Mouse (Mus musculus) liver, postnatal 0 days (tissue): ENCODE measurements at regions not wholly inside any gene's neighbourhood (a gene's known extent, or its start where the extent isn't known, plus 50 kb on each side); places are given as distances from the start of the nearest gene placed in this dataset.

ENCODE experiments used
- ATAC-seq: fragments of 200-750 bp; cut with Nextera tagmentation; 2 replicates; pipeline ENCODE4 v1.8.0; 2017; ENCODE audit warnings: mild to moderate bottlenecking, moderate library complexity
- DNase-seq: peaks from one replicate; pipeline ENCODE4 v3.0.0-alpha.2; 2016
- H3K27ac ChIP-seq: fragments of 300-500 bp; sonication (generic); 2 replicates; pipeline ENCODE4 v1.5.1; 2014; ENCODE audit warnings: antibody characterized with exemption, moderate library complexity, mild to moderate bottlenecking, low read depth
- H3K27me3 ChIP-seq: fragments of 300-500 bp; sonication (generic); 2 replicates; pipeline ENCODE4 v1.6.1; 2014; ENCODE audit warnings: low read length, control low read depth, mixed read lengths; ENCODE audit not compliant: insufficient read depth
- H3K36me3 ChIP-seq: fragments of 300-500 bp; sonication (generic); replicated peaks from 2 replicates; pipeline ENCODE4 v1.6.1; 2014; ENCODE audit warnings: mild to moderate bottlenecking, control low read depth, low read length, moderate library complexity, mixed read lengths; ENCODE audit not compliant: insufficient read depth
- H3K4me1 ChIP-seq: fragments of 300-500 bp; sonication (generic); 2 replicates; pipeline ENCODE4 v1.6.1; 2014; ENCODE audit warnings: antibody characterized with exemption, mild to moderate bottlenecking, control low read depth; ENCODE audit not compliant: insufficient read depth
- H3K4me2 ChIP-seq: fragments of 300-500 bp; sonication (generic); 2 replicates; pipeline ENCODE4 v1.6.1; 2014; ENCODE audit warnings: low read depth, mild to moderate bottlenecking, low read length, moderate library complexity, mixed read lengths
- H3K4me3 ChIP-seq: fragments of 300-500 bp; sonication (generic); 2 replicates; pipeline ENCODE4 v1.5.1; 2014; ENCODE audit warnings: low read depth, low read length
- H3K9ac ChIP-seq: fragments of 300-500 bp; sonication (generic); replicated peaks from 2 replicates; pipeline ENCODE4 v1.6.1; 2014; ENCODE audit warnings: mild to moderate bottlenecking, moderate library complexity
- H3K9me3 ChIP-seq: fragments of 300-500 bp; sonication (generic); 2 replicates; pipeline ENCODE4 v1.6.1; 2016; ENCODE audit warnings: mild to moderate bottlenecking, control low read depth, low read length, mixed read lengths
- CTCF ChIP-seq: sonication (generic); IDR thresholded peaks from 2 replicates; pipeline ENCODE4 v1.5.1; 2016; ENCODE audit warnings: antibody characterized with exemption, low read depth
- EP300 ChIP-seq: IDR thresholded peaks from 2 replicates; pipeline ENCODE4 v1.6.1; 2016; ENCODE audit warnings: antibody characterized with exemption, low read depth, mild to moderate bottlenecking
- WGBS: fragments of 180-500 bp; shearing (Covaris S2); extraction: QIAGEN DNeasy Blood & Tissue Kit; methylation state at CpG from one replicate; pipeline ENCODE4 v1.1.7; 2014; ENCODE audit not compliant: insufficient replicate concordance; 5-methylcytosine and 5-hydroxymethylcytosine counted together

GRCm38 (mm10) chr11:17377859-17378258 lies 120.5 kb downstream of the C1d start:
- Histone ChIP-seq H3K4me2 (no peak overlapping the region), H3K36me3 (no peaks in the 10 kb centered on the region), H3K4me3 (no peak overlapping the region), H3K4me1 (no peaks in the 10 kb centered on the region), H3K9ac (no peak overlapping the region), H3K27me3 (no peaks in the 10 kb centered on the region), H3K27ac (no peak overlapping the region), H3K9me3 (no peaks in the 10 kb centered on the region)
- DNase-seq = no peak
- ATAC-seq = no peak
- 66% methylated on average over 3 of the region's 3 CpGs for WGBS
- no peak for TF ChIP-seq EP300
- no peak for TF ChIP-seq CTCF

DNA sequence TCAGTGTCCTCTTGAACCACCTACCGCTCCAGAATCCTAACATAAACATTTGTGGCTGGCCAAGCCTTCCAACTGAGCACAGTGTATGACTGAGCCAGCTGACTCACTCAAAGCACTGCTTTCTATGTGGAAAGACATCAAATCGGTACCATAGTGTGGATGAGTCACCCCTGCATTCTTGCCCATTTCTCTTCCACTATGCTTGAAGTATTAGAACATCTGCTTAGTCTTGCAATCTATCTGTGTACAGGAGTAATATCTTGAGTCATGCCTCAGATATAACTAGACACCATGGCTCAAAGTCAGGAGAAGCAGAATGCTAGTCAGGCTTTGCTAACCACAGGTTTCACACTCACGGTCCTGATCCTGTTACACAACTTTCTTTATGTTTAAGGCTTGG lies 129.4 kb downstream of the C1d start:
- TF ChIP-seq EP300 (no peak), CTCF (no peak)
- ATAC-seq = no peak
- WGBS = 69% methylated on average over 3 of the region's 3 CpGs

GRCm38 (mm10) chr11:17393832-17394231 lies 136.5 kb downstream of the C1d start:
- no peak for TF ChIP-seq EP300
- no peak for TF ChIP-seq CTCF
- Histone ChIP-seq H3K36me3 (no peaks in the 10 kb centered on the region), H3K27ac (no peak overlapping the region), H3K4me2 (no peak overlapping the region), H3K4me1 (no peaks in the 10 kb centered on the region), H3K4me3 (no peak overlapping the region), H3K27me3 (no peaks in the 10 kb centered on the region), H3K9me3 (no peaks in the 10 kb centered on the region), H3K9ac (no peak overlapping the region)
- ATAC-seq = no peak
- DNase-seq = no peak
- WGBS = 70% methylated on average over 6 of the region's 6 CpGs

More for the DNA sequence above, 129.4 kb downstream of the C1d start:
- Histone ChIP-seq H3K9ac (no peak overlapping the region), H3K9me3 (no peaks in the 10 kb centered on the region), H3K36me3 (no peaks in the 10 kb centered on the region), H3K4me1 (no peaks in the 10 kb centered on the region), H3K27ac (no peak overlapping the region), H3K4me2 (no peak overlapping the region), H3K4me3 (no peak overlapping the region), H3K27me3 (no peaks in the 10 kb centered on the region)
- DNase-seq = no peak

DNA sequence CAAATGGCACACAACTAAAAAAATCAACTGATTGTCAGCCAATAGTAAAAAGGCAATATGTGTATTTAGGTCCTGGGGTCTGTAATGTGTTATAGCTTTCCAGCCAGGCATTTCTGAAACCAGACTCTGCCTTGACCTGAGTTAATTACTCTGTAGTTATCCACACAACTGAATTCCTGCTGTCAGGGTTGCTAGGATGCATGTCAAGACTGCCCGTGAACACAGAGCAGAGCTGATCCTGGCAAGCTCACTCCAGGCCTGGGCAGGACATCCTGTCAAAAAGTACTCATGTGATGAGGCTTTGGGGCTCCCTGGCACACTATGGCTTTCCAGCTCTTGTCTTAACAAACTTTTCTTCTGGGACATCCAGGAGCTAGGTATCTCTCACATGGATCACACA lies 157.2 kb downstream of the C1d start:
- no peaks in the 10 kb centered on the region for H3K9me3 ChIP-seq
- H3K9ac ChIP-seq = no peak overlapping the region
- DNase-seq = no peak
- H3K4me1 ChIP-seq = no peaks in the 10 kb centered on the region
- H3K4me2 ChIP-seq = no peak overlapping the region
- WGBS = 62% methylated on average over 1 of the region's 1 CpGs
- TF ChIP-seq CTCF (no peak), EP300 (no peak)
- ATAC-seq = no peak
- H3K36me3 ChIP-seq = no peaks in the 10 kb centered on the region
- no peaks in the 10 kb centered on the region for H3K27me3 ChIP-seq
- no peak overlapping the region for H3K27ac ChIP-seq
- no peak overlapping the region for H3K4me3 ChIP-seq

DNA sequence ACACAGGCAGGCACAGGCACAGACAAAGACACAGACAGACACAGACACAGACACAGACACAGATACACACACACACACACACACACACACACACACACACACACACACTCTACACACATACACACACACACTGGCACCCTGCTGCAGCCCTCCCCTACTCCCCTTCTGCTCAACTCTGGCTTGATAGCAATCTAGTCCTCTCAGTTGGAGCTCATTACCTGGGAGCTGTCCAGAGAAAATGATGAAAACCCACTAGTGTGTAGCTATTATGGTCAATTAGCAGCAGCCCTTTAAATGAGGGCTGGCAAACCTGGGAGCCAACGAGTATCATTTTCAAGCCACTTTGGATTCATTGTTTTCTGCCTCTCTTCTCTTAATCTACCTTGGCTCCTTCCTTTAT lies 157.8 kb downstream of the C1d start:
- no peaks in the 10 kb centered on the region for H3K27me3 ChIP-seq
- no peak overlapping the region for H3K27ac ChIP-seq
- no peaks in the 10 kb centered on the region for H3K9me3 ChIP-seq
- H3K4me1 ChIP-seq = no peaks in the 10 kb centered on the region
- no peaks in the 10 kb centered on the region for H3K36me3 ChIP-seq
- DNase-seq = no peak
- no peak overlapping the region for H3K4me2 ChIP-seq
- H3K4me3 ChIP-seq = no peak overlapping the region
- no peak for ATAC-seq
- no peak for TF ChIP-seq EP300
- TF ChIP-seq CTCF = no peak
- WGBS = 62% methylated on average over 1 of the region's 1 CpGs
- no peak overlapping the region for H3K9ac ChIP-seq

- 0 out of 2 replicates have a peak, but pooled peaks cover 2% of the 10 kb centered on the region for H3K9me3 ChIP-seq
- no peaks in the 10 kb centered on the region for H3K36me3 ChIP-seq
- DNase-seq = no peak
- ATAC-seq = no peak
- no peak overlapping the region for H3K4me2 ChIP-seq
- 49% methylated on average over 4 of the region's 4 CpGs for WGBS
- H3K4me1 ChIP-seq = no peaks in the 10 kb centered on the region
- H3K27me3 ChIP-seq = no peaks in the 10 kb centered on the region
- no peak overlapping the region for H3K9ac ChIP-seq
- TF ChIP-seq CTCF (no peak), EP300 (no peak)
- no peak overlapping the region for H3K27ac ChIP-seq
- H3K4me3 ChIP-seq = no peak overlapping the region
These were observed 160.4 kb downstream of the C1d start for GRCm38 (mm10) chr11:17417656-17418289.

- DNase-seq (no peak), ATAC-seq (no peak)
- Histone ChIP-seq H3K4me3 (no peak overlapping the region), H3K27ac (no peak overlapping the region), H3K36me3 (no peaks in the 10 kb centered on the region), H3K9ac (no peak overlapping the region), H3K4me2 (no peak overlapping the region), H3K4me1 (no peaks in the 10 kb centered on the region), H3K9me3 (no peaks in the 10 kb centered on the region), H3K27me3 (no peaks in the 10 kb centered on the region)
- 53% methylated on average over 4 of the region's 4 CpGs for WGBS
- no peak for TF ChIP-seq CTCF
- TF ChIP-seq EP300 = no peak
These were observed 184.8 kb downstream of the C1d start for GRCm38 (mm10) chr11:17442133-17442532.
